24 mouse cellular contexts compared by ENCODE assay signal in the genomic region with DNA sequence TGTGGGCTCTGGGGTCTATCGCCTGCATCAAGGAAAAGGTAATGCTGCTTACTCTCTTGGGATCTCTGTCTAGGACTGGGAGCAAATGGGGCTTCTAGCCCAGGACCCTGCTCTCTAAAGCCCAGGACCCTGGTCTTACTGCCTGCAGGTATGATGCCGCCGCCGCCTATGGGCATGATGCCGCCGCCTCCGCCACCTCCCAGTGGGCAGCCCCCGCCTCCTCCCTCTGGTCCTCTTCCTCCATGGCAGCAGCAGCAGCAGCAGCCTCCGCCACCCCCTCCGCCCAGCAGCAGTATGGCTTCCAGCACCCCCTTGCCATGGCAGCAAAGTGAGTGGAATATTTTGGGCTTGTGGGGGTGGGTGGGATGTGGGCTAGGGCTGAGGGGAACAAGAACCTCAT.
"Had no signal": no experiment of that assay in that cellular context is flagged by ENCODE, and none has a peak within 500 bp of the region (broad histone marks: within the 10 kb centered on the region; RNA-seq: fewer than 3 reads in every experiment).

No protein-coding gene starts in this region.

- DNase-seq: gastrocnemius, postnatal 10 days; gastrocnemius, postnatal 25 days; heart, adult 2 months; heart, postnatal 14 days; heart, postnatal 36 days; kidney, adult 2 months; kidney, adult 9 months; kidney, postnatal 10 days; kidney, postnatal 36 days; layer of hippocampus, adult 9-11 months; layer of hippocampus, postnatal 36 days; left cerebral cortex, postnatal 4 days; lung, adult 18-20 months had no signal

- H3K4me1 ChIP-seq: kidney, embryonic 15.5 days; limb, embryonic 13.5 days; limb, embryonic 15.5 days had no signal

- H3K4me2 ChIP-seq: heart, embryonic 11.5 days; heart, embryonic 13.5 days; heart, embryonic 15.5 days; hindbrain, embryonic 13.5 days; hindbrain, embryonic 15.5 days; kidney, embryonic 15.5 days; limb, embryonic 13.5 days; limb, embryonic 15.5 days; liver, embryonic 12.5 days had no signal

- H3K27me3 ChIP-seq: heart, embryonic 13.5 days; heart, embryonic 15.5 days; hindbrain, embryonic 13.5 days; hindbrain, embryonic 15.5 days; kidney, embryonic 15.5 days; limb, embryonic 13.5 days; limb, embryonic 15.5 days; liver, embryonic 12.5 days had no signal

- H3K27ac ChIP-seq: heart, adult 2 months; heart, embryonic 13.5 days; heart, embryonic 15.5 days; hindbrain, embryonic 13.5 days; hindbrain, embryonic 15.5 days; hindbrain, postnatal 0 days; kidney, embryonic 15.5 days; limb, embryonic 13.5 days; limb, embryonic 15.5 days; liver, embryonic 12.5 days; liver, embryonic 14.5 days had no signal

- H3K9me3 ChIP-seq: heart, embryonic 13.5 days; heart, embryonic 15.5 days; hindbrain, embryonic 13.5 days; hindbrain, embryonic 15.5 days; kidney, embryonic 15.5 days; limb, embryonic 13.5 days; limb, embryonic 15.5 days; liver, embryonic 12.5 days had no signal

- H3K9ac ChIP-seq: heart, embryonic 13.5 days; heart, embryonic 15.5 days; hindbrain, embryonic 13.5 days; hindbrain, embryonic 15.5 days; kidney, embryonic 15.5 days; limb, embryonic 13.5 days; limb, embryonic 15.5 days; liver, embryonic 12.5 days; liver, embryonic 14.5 days had no signal

- H3K4me3 ChIP-seq: heart, adult 2 months; heart, embryonic 13.5 days; heart, embryonic 15.5 days; hindbrain, embryonic 13.5 days; hindbrain, embryonic 15.5 days; kidney, embryonic 15.5 days; limb, embryonic 13.5 days; limb, embryonic 15.5 days; liver, embryonic 12.5 days had no signal
